ENCODE assay signal across 8 mouse cellular contexts in genomic region chr11:116827534-116828165, GRCm38 (mm10). TPM values are rescaled to one million over a fixed set of nuclear protein-coding genes. Genes with fewer than 3 reads are reported as not detected.
A peak's percentile ranks its signal among the peaks of the same experiment; 100 is the strongest.
DNase-seq lines count a peak whose midpoint lies in the region; ATAC-seq and TF ChIP-seq lines count a peak whose summit lies in the region.

Mxra7 (minus strand) TSS chr11:116828046.

- H3K27ac ChIP-seq in intestine, embryonic 16.5 days (ENCODE audit: low read length) = peak within 1 kb of the TSS; percentile 78
- H3K27ac ChIP-seq in limb, embryonic 14.5 days (replicated peaks; ENCODE audit: low read depth, low read length) = peak within 1 kb of the TSS; percentile 43; the same call in 1 of the 2 replicates
- H3K27ac ChIP-seq in midbrain, embryonic 16.5 days (ENCODE audit: low read length) = peak within 1 kb of the TSS; percentile 63; the same call in 1 of the 2 replicates
- peak within 1 kb of the TSS; percentile 78 for H3K27ac ChIP-seq in stomach, embryonic 15.5 days

- 1% methylated on average over 70 of the region's 71 CpGs for WGBS in intestine, embryonic 16.5 days
- under 1% methylated on average over 52 of the region's 71 CpGs for WGBS in limb, embryonic 14.5 days
- under 1% methylated on average over 67 of the region's 71 CpGs for WGBS in midbrain, embryonic 16.5 days
- WGBS in stomach, embryonic 15.5 days = under 1% methylated on average over 69 of the region's 71 CpGs

- H3K27me3 ChIP-seq in intestine, embryonic 16.5 days (replicated peaks; ENCODE audit: control insufficient read depth, insufficient read depth, low read length) = no peaks in the 10 kb centered on the region
- H3K27me3 ChIP-seq in limb, embryonic 14.5 days (ENCODE audit: control insufficient read depth, insufficient read depth, low read length) = no peaks in the 10 kb centered on the region
- no peaks in the 10 kb centered on the region for H3K27me3 ChIP-seq in midbrain, embryonic 16.5 days (ENCODE audit: control insufficient read depth, insufficient read depth, low read depth, low read length)
- no peaks in the 10 kb centered on the region for H3K27me3 ChIP-seq in stomach, embryonic 15.5 days (replicated peaks)

- no peaks in the 10 kb centered on the region for H3K9me3 ChIP-seq in intestine, embryonic 16.5 days (ENCODE audit: control insufficient read depth, low read length)
- H3K9me3 ChIP-seq in limb, embryonic 14.5 days (ENCODE audit: control insufficient read depth, low read length) = no peaks in the 10 kb centered on the region
- no peaks in the 10 kb centered on the region for H3K9me3 ChIP-seq in midbrain, embryonic 16.5 days (replicated peaks; ENCODE audit: control insufficient read depth, low read length, poor library complexity, severe bottlenecking)
- no peaks in the 10 kb centered on the region for H3K9me3 ChIP-seq in stomach, embryonic 15.5 days

- no peak for TF ChIP-seq POLR2A in limb, embryonic 14.5 days (IDR thresholded peaks at IDR 0.05; ENCODE audit: borderline replicate concordance, extremely low read depth, insufficient read depth, insufficient read length)

- peak; percentile 45; the same call in 1 of the 2 replicates for ATAC-seq in frontal cortex, adult (ENCODE audit: low TSS enrichment)
- peak; percentile 63 for ATAC-seq in common myeloid progenitor, adult 5-6 weeks (replicated peaks; ENCODE audit: low read depth, poor library complexity, severe bottlenecking)
- ATAC-seq in intestine, embryonic 16.5 days = peak; percentile 70
- peak; percentile 56 for ATAC-seq in limb, embryonic 14.5 days (ENCODE audit: low FRiP score, low read depth)
- ATAC-seq in midbrain, embryonic 16.5 days = peak; percentile 51; the same call in 1 of the 2 replicates
- peak; percentile 56 for ATAC-seq in stomach, embryonic 15.5 days (ENCODE audit: insufficient read depth, low FRiP score, low read depth)

- peak within 1 kb of the TSS; percentile 82 for H3K4me3 ChIP-seq in intestine, embryonic 16.5 days (ENCODE audit: low read length)
- peak within 1 kb of the TSS; percentile 69 for H3K4me3 ChIP-seq in limb, embryonic 14.5 days (replicated peaks; ENCODE audit: low read length)
- peak within 1 kb of the TSS; percentile 61 for H3K4me3 ChIP-seq in midbrain, embryonic 16.5 days (ENCODE audit: low read depth, low read length)
- H3K4me3 ChIP-seq in stomach, embryonic 15.5 days (replicated peaks) = peak within 1 kb of the TSS; percentile 64

- H3K36me3 ChIP-seq in intestine, embryonic 16.5 days (ENCODE audit: control insufficient read depth, insufficient read depth, low read length) = no peaks in the 10 kb centered on the region
- H3K36me3 ChIP-seq in limb, embryonic 14.5 days (ENCODE audit: control insufficient read depth, insufficient read depth, low read length) = peaks cover 7% of the 10 kb centered on the region
- no peaks in the 10 kb centered on the region for H3K36me3 ChIP-seq in midbrain, embryonic 16.5 days (ENCODE audit: control insufficient read depth, insufficient read depth, low read length)
- no peaks in the 10 kb centered on the region for H3K36me3 ChIP-seq in stomach, embryonic 15.5 days

- H3K4me2 ChIP-seq in intestine, embryonic 16.5 days (ENCODE audit: low read depth, low read length) = peak within 1 kb of the TSS; percentile 86
- peak within 1 kb of the TSS; percentile 89 for H3K4me2 ChIP-seq in limb, embryonic 14.5 days (replicated peaks; ENCODE audit: low read depth, low read length, severe bottlenecking)
- peak within 1 kb of the TSS; percentile 85 for H3K4me2 ChIP-seq in midbrain, embryonic 16.5 days (ENCODE audit: low read length)
- peak within 1 kb of the TSS; percentile 74 for H3K4me2 ChIP-seq in stomach, embryonic 15.5 days

- peaks cover 27% of the 10 kb centered on the region for H3K4me1 ChIP-seq in intestine, embryonic 16.5 days (ENCODE audit: control insufficient read depth, insufficient read depth, low read length)
- peaks cover 14% of the 10 kb centered on the region; the same call in 1 of the 2 replicates for H3K4me1 ChIP-seq in limb, embryonic 14.5 days (ENCODE audit: control insufficient read depth, insufficient read depth, low read length)
- peaks cover 25% of the 10 kb centered on the region for H3K4me1 ChIP-seq in midbrain, embryonic 16.5 days (ENCODE audit: control insufficient read depth, insufficient read depth, low read length)
- H3K4me1 ChIP-seq in stomach, embryonic 15.5 days = peaks cover 25% of the 10 kb centered on the region

- peak within 1 kb of the TSS; percentile 94 for H3K9ac ChIP-seq in intestine, embryonic 16.5 days (ENCODE audit: low read depth, low read length)
- H3K9ac ChIP-seq in limb, embryonic 14.5 days (ENCODE audit: low read depth, low read length, severe bottlenecking) = peak within 1 kb of the TSS; percentile 78
- peak within 1 kb of the TSS; percentile 83 for H3K9ac ChIP-seq in midbrain, embryonic 16.5 days (ENCODE audit: low read depth, low read length)
- peak within 1 kb of the TSS; percentile 55 for H3K9ac ChIP-seq in stomach, embryonic 15.5 days

- DNase-seq in frontal cortex, postnatal 14 days (ENCODE audit: low spot score in 2 of 2) = no peak
- DNase-seq in gonadal fat pad, adult 2 months (ENCODE audit: low read depth) = no peak
- peak; percentile 57 for DNase-seq in limb, embryonic 14.5 days (ENCODE audit: low spot score)

RNA-seq across cellular contexts. Expression of gene Mxra7, which starts in this region (rescaled TPM):
- total RNA-seq in common myeloid progenitor, adult 5-6 weeks (2017) = 0.46 TPM in 1 of 2 replicates, not detected in the other
- polyA plus RNA-seq in gonadal fat pad, adult 2 months (2012; rRNA removed) = 13.9 and 31.5 TPM in 2 replicates
- 20.6 and 20.8 TPM in 2 replicates for polyA plus RNA-seq in intestine, embryonic 16.5 days (2015; fragmentation: Nextera tagmentation; extraction: Ambion mirVana)
- 20.8 and 21.9 TPM in 2 replicates for polyA plus RNA-seq in limb, embryonic 14.5 days (2012; rRNA removed)
- 11.0 and 13.9 TPM in 2 replicates for polyA plus RNA-seq in limb, embryonic 14.5 days (2014; fragmentation: Nextera tagmentation; extraction: Ambion mirVana)
- 21.8 and 22.6 TPM in 2 replicates for polyA plus RNA-seq in midbrain, embryonic 16.5 days (2015; fragmentation: Nextera tagmentation; extraction: Ambion mirVana)
- 23.0 and 25.7 TPM in 2 replicates for polyA plus RNA-seq in stomach, embryonic 15.5 days (2015; fragmentation: Nextera tagmentation; extraction: Ambion mirVana)

Comparison
In these comparisons a context has a peak if more than half of its experiments do, and no peak if none do; other contexts are left out.
1. Peak in ATAC-seq in common myeloid progenitor, adult 5-6 weeks; RNA of the gene not detected or under 1 TPM.